8 mouse cellular contexts compared by ENCODE assay signal in the genomic region with DNA sequence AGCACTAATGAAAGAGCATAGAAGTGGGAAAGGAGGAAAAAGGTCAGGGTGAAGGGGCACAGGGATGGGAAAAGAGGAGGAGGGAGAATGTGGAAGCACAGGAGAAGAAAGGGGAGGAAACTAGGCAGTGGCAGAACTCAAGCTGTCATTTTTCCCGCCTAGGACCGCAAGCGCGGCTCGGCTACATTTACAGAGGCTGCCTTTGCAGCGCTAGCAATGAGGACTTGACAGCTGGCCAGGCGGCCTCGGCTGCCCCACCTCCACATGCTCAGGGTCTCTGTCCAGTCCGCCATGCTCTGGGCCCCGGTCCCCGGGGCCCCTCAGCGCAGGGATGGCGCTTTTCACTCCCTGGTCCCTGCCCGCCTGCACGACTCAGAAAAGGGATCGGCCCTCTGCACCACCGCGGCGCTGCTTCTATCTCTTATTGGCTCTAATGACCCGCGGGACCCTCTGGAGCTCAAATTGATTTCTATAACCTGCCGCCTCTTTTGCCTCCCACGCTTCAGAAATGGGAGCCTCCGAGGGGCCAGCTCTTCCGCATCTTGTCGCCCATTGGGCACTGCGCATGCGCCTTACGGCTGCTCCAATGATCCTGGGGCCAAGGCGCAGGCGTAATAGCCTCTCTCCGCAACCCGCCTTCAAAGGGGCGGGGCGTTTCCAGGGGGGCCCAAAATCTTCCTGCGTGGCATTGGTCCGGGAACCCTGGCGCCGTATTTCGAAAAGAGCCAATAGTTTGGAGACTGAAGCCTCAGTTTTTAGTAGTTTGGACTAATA. TPM values are rescaled to one million over a fixed set of nuclear protein-coding genes. Genes with fewer than 3 reads are reported as not detected.
DNase-seq lines count a peak whose midpoint lies in the region; ATAC-seq and TF ChIP-seq lines count a peak whose summit lies in the region.

Gene Fam122b (minus strand): TSS at position 517 of the 774 bp plus-strand sequence.

- peak within 1 kb of the TSS; percentile 43 for H3K27ac ChIP-seq in ES-Bruce4 (ENCODE audit: insufficient read depth, low read length)
- H3K27ac ChIP-seq in forebrain, embryonic 14.5 days (ENCODE audit: low read depth, low read length) = peak within 1 kb of the TSS; percentile 60

- H3K9ac ChIP-seq in ES-Bruce4 (ENCODE audit: low read depth, poor library complexity, severe bottlenecking) = peak within 1 kb of the TSS; percentile 77
- H3K9ac ChIP-seq in forebrain, embryonic 14.5 days (ENCODE audit: low read length) = peak within 1 kb of the TSS; percentile 60

- intact Hi-C loops in heart, postnatal 25 days (cut with DNase I) = loop anchor here (10.0 kb wide), 1 partner anchor 95 kb away; no protein-coding TSS in a partner anchor

- H3K36me3 ChIP-seq in ES-Bruce4 (ENCODE audit: control insufficient read depth, insufficient read depth, low read length, poor library complexity, severe bottlenecking) = no peaks in the 10 kb centered on the region
- H3K36me3 ChIP-seq in forebrain, embryonic 14.5 days (ENCODE audit: control insufficient read depth, insufficient read depth, low read length) = no peaks in the 10 kb centered on the region

- H3K4me2 ChIP-seq in forebrain, embryonic 14.5 days (ENCODE audit: low read length) = peak within 1 kb of the TSS; percentile 62

- H3K4me3 ChIP-seq in ES-Bruce4 (ENCODE audit: low read depth, low read length) = peak within 1 kb of the TSS; percentile 83
- H3K4me3 ChIP-seq in forebrain, embryonic 14.5 days (ENCODE audit: low read depth, low read length) = peak within 1 kb of the TSS; percentile 52
- peak within 1 kb of the TSS; percentile 85 for H3K4me3 ChIP-seq in lung, adult 2 months (replicated peaks; ENCODE audit: extremely low read depth, low read depth, low read length)

- H3K9me3 ChIP-seq in ES-Bruce4 (replicated peaks; ENCODE audit: control insufficient read depth, insufficient read depth, low read length, poor library complexity, severe bottlenecking) = no peaks in the 10 kb centered on the region
- no peaks in the 10 kb centered on the region for H3K9me3 ChIP-seq in forebrain, embryonic 14.5 days (replicated peaks; ENCODE audit: control insufficient read depth, low read length)

- DNase-seq in forebrain, embryonic 14.5 days (ENCODE audit: low spot score) = peak; percentile 96
- peak; percentile 85 for DNase-seq in heart, postnatal 25 days (ENCODE audit: low spot score)
- peak; percentile 81 to 90 for DNase-seq in layer of hippocampus, adult 18-20 months (ENCODE audit: low spot score in 2 of 2)
- DNase-seq in lung, adult 2 months = peak; percentile 81
- DNase-seq in thymus, adult 18-20 months = peak; percentile 77 to 82

- H3K4me1 ChIP-seq in ES-Bruce4 (ENCODE audit: control insufficient read depth, insufficient read depth, low read length) = no peaks in the 10 kb centered on the region
- no peaks in the 10 kb centered on the region for H3K4me1 ChIP-seq in forebrain, embryonic 14.5 days (ENCODE audit: control insufficient read depth, insufficient read depth, low read length)
- no peaks in the 10 kb centered on the region for H3K4me1 ChIP-seq in lung, adult 2 months (ENCODE audit: control insufficient read depth, insufficient read depth, low read length)

- TF ChIP-seq POLR2A in ES-Bruce4 (IDR thresholded peaks at IDR 0.05; ENCODE audit: insufficient read depth, low read length) = no peak
- 0 out of 2 replicates have a peak, but pooled peaks have one; percentile 23 for TF ChIP-seq POLR2A in lung, adult 2 months (IDR thresholded peaks at IDR 0.05; ENCODE audit: borderline replicate concordance, extremely low read depth, low read depth, low read length)

- no peaks in the 10 kb centered on the region for H3K27me3 ChIP-seq in ES-Bruce4 (ENCODE audit: control insufficient read depth, insufficient read depth, low read length, poor library complexity, severe bottlenecking)
- H3K27me3 ChIP-seq in forebrain, embryonic 14.5 days (replicated peaks; ENCODE audit: control insufficient read depth, insufficient read depth, low read length) = no peaks in the 10 kb centered on the region

- no peak for TF ChIP-seq CTCF in ES-Bruce4 (IDR thresholded peaks at IDR 0.05; ENCODE audit: low read depth, low read length)
- no peak for TF ChIP-seq CTCF in lung, adult 2 months (IDR thresholded peaks at IDR 0.05; ENCODE audit: insufficient read depth, low read length)

- peak; percentile 99 for ATAC-seq in cerebellum, adult (ENCODE audit: insufficient number of reproducible peaks, low FRiP score, low TSS enrichment)
- peak; percentile 83 for ATAC-seq in forebrain, embryonic 14.5 days
- peak; percentile 99 for ATAC-seq in neutrophil, adult 5-6 weeks (ENCODE audit: extremely low read depth, insufficient number of reproducible peaks, low FRiP score, poor library complexity, severe bottlenecking)

- TF ChIP-seq EP300 in ES-Bruce4 (IDR thresholded peaks at IDR 0.05; ENCODE audit: insufficient read depth, low read depth, low read length) = no peak

- 22% methylated on average over 40 of the region's 40 CpGs for WGBS in forebrain, embryonic 14.5 days
- 25% methylated on average over 40 of the region's 40 CpGs for WGBS in lung, adult 2 months

RNA-seq across cellular contexts. Expression of gene Fam122b, which starts in this region (rescaled TPM):
- 25.4 and 28.7 TPM in 2 replicates for polyA plus RNA-seq in ES-Bruce4 (2011; ENCODE audit: insufficient read depth, insufficient read length, low read depth, missing spikeins)
- polyA plus RNA-seq in forebrain, embryonic 14.5 days (2014; fragmentation: Nextera tagmentation; extraction: Ambion mirVana) = 4.1 and 5.2 TPM in 2 replicates
- total RNA-seq in heart, postnatal 25 days (2021) = 1 to 10 TPM; 2.6 to 3.3 TPM
- 1 to 10 TPM; 2.6 to 3.4 TPM for total RNA-seq in layer of hippocampus, adult 18-20 months (2021)
- polyA plus RNA-seq in lung, adult 2 months (2012; rRNA removed) = 1.9 and 2.6 TPM in 2 replicates
- total RNA-seq in neutrophil, adult 5-6 weeks (2017) = 4.8 and 5.0 TPM in 2 replicates

Comparison
In these comparisons a context has a peak if more than half of its experiments do, and no peak if none do; other contexts are left out.
1. Peak in every context shown above with its lines: DNase-seq, ATAC-seq, H3K4me3 ChIP-seq and H3K27ac ChIP-seq.